ENCODE assay signal across 8 mouse cellular contexts in the genomic region with DNA sequence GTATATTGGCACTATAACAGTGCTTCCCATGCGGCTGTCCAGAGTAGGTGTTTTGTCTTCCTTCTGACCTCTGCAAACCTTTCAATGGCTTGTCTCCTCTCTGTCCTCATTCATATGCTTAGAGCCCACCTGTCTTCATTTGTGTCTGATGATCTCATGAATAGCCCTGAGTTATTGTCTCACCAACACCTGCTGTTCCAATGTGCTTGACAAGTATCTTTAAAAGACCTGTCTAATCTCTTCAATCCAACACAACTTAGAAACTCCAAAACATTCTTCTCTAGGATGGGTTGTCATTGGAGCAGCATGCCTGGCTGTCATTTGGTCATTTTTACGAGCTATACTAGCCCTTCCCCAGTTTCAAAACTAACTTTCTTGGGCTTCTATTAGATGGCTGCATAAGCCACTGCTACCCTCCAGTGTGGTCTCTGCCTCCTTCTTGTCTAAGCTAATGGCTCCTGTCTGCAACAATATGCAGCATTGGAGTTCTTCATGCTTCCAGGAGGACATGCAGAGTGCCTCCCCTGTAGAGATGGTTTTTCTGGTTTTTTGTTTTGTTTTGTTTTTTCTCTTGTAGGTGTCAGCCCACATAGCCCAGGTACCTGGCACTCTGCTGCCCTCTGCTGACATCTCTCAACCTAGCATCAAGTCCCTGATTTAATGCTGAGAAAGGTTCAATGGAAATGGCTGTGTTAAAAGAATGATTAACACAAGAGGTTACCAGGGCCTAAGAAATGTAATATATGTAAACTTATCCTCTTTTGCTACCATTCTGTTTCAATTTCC.
DNase-seq lines count a peak whose midpoint lies in the region; ATAC-seq and TF ChIP-seq lines count a peak whose summit lies in the region.

No protein-coding gene starts in this region.

- DNase-seq in liver (peak; percentile 38), R1 (ENCODE audit: low read depth, low spot score) (peak; percentile 66)
- DNase-seq in limb, embryonic 14.5 days (ENCODE audit: low spot score): peak; percentile 54
- peak; percentile 50 for DNase-seq in neural tube, embryonic 10.5 days (ENCODE audit: extremely low spot score, low spot score)
- peak; percentile 44 to 47 for DNase-seq in urinary bladder, postnatal 36 days (ENCODE audit: low spot score in 2 of 2)

- TF ChIP-seq CTCF in cortical plate, adult 2 months (IDR thresholded peaks at IDR 0.05; ENCODE audit: extremely low read depth, insufficient read depth, low read length): peak; percentile 61

- H3K27ac ChIP-seq in liver, embryonic 12.5 days: no peak overlapping the region
- no peak overlapping the region for H3K27ac ChIP-seq in cortical plate, adult 2 months (ENCODE audit: insufficient read depth, low read length)
- H3K27ac ChIP-seq in hindbrain, embryonic 16.5 days (ENCODE audit: low read depth, low read length): no peak overlapping the region
- H3K27ac ChIP-seq in limb, embryonic 14.5 days (replicated peaks; ENCODE audit: low read depth, low read length): no peak overlapping the region

- H3K4me3 ChIP-seq in liver, embryonic 12.5 days: no peak overlapping the region
- H3K4me3 ChIP-seq in cortical plate, adult 2 months (ENCODE audit: insufficient read depth, low read length): no peak overlapping the region
- no peak overlapping the region for H3K4me3 ChIP-seq in hindbrain, embryonic 16.5 days (ENCODE audit: low read length)
- H3K4me3 ChIP-seq in limb, embryonic 14.5 days (replicated peaks; ENCODE audit: low read length): no peak overlapping the region

- no peaks in the 10 kb centered on the region for H3K9me3 ChIP-seq in liver, embryonic 12.5 days (replicated peaks)
- no peaks in the 10 kb centered on the region for H3K9me3 ChIP-seq in hindbrain, embryonic 16.5 days (ENCODE audit: control insufficient read depth, low read length)
- H3K9me3 ChIP-seq in limb, embryonic 14.5 days (ENCODE audit: control insufficient read depth, low read length): no peaks in the 10 kb centered on the region

- no peak for TF ChIP-seq POLR2A in cortical plate, adult 2 months (IDR thresholded peaks at IDR 0.05; ENCODE audit: extremely low read depth, insufficient read depth, low read length)
- no peak for TF ChIP-seq POLR2A in limb, embryonic 14.5 days (IDR thresholded peaks at IDR 0.05; ENCODE audit: borderline replicate concordance, extremely low read depth, insufficient read depth, insufficient read length)

- H3K9ac ChIP-seq in liver, embryonic 12.5 days: no peak overlapping the region
- H3K9ac ChIP-seq in hindbrain, embryonic 16.5 days (ENCODE audit: low read depth, low read length): no peak overlapping the region
- no peak overlapping the region for H3K9ac ChIP-seq in limb, embryonic 14.5 days (ENCODE audit: low read depth, low read length, severe bottlenecking)

- no peak for ATAC-seq in liver, embryonic 12.5 days
- ATAC-seq in hindbrain, embryonic 16.5 days: peak; percentile 71
- ATAC-seq in limb, embryonic 14.5 days (ENCODE audit: low FRiP score, low read depth): no peak

- H3K27me3 ChIP-seq in liver, embryonic 12.5 days (replicated peaks): no peaks in the 10 kb centered on the region
- no peaks in the 10 kb centered on the region for H3K27me3 ChIP-seq in hindbrain, embryonic 16.5 days (replicated peaks; ENCODE audit: control insufficient read depth, insufficient read depth, low read length)
- no peaks in the 10 kb centered on the region for H3K27me3 ChIP-seq in limb, embryonic 14.5 days (ENCODE audit: control insufficient read depth, insufficient read depth, low read length)

- WGBS in liver, embryonic 12.5 days (ENCODE audit: insufficient replicate concordance): 48% methylated on average over 2 of the region's 2 CpGs
- 68% methylated on average over 2 of the region's 2 CpGs for WGBS in hindbrain, embryonic 16.5 days
- WGBS in limb, embryonic 14.5 days: 70% methylated on average over 2 of the region's 2 CpGs

- no peaks in the 10 kb centered on the region for H3K4me1 ChIP-seq in liver, embryonic 12.5 days
- H3K4me1 ChIP-seq in cortical plate, adult 2 months (ENCODE audit: control insufficient read depth, insufficient read depth, low read length): peaks cover 4% of the 10 kb centered on the region; the same call in 1 of the 2 replicates
- no peaks in the 10 kb centered on the region for H3K4me1 ChIP-seq in hindbrain, embryonic 16.5 days (ENCODE audit: control insufficient read depth, insufficient read depth, low read depth, low read length)
- peaks cover 16% of the 10 kb centered on the region for H3K4me1 ChIP-seq in limb, embryonic 14.5 days (ENCODE audit: control insufficient read depth, insufficient read depth, low read length)

- no peaks in the 10 kb centered on the region for H3K36me3 ChIP-seq in liver, embryonic 12.5 days
- H3K36me3 ChIP-seq in hindbrain, embryonic 16.5 days (ENCODE audit: control insufficient read depth, insufficient read depth, low read length): no peaks in the 10 kb centered on the region
- no peaks in the 10 kb centered on the region for H3K36me3 ChIP-seq in limb, embryonic 14.5 days (ENCODE audit: control insufficient read depth, insufficient read depth, low read length)

- H3K4me2 ChIP-seq in liver, embryonic 12.5 days: no peak overlapping the region
- no peak overlapping the region for H3K4me2 ChIP-seq in hindbrain, embryonic 16.5 days (ENCODE audit: low read length)
- no peak overlapping the region for H3K4me2 ChIP-seq in limb, embryonic 14.5 days (replicated peaks; ENCODE audit: low read depth, low read length, severe bottlenecking)
